Mouse (Mus musculus): Measurements from ENCODE around the gene Gemin6. TPM values are rescaled to one million over a fixed set of nuclear protein-coding genes. Genes with fewer than 3 reads are reported as not detected.
"Not testable (repeated sequence)": the region's sequence is repeated elsewhere in the genome, so short reads cannot be mapped to it uniquely, and the experiment has no call there.

Gene Gemin6
- polyA plus RNA-seq, 1 experiment from 2014 or later: 42.2 TPM

- DNase-seq (ENCODE audit: low spot score, missing footprints) (peak; percentile 73), ATAC-seq (ENCODE audit: low FRiP score) (no peak)
- Histone ChIP-seq H3K27ac (ENCODE audit: low read depth, low read length) (no peak overlapping the region), H3K4me3 (ENCODE audit: low read depth, low read length) (no peak overlapping the region), H3K27me3 (ENCODE audit: control insufficient read depth, insufficient read depth, low read length) (no peaks in the 10 kb centered on the region), H3K9me3 (ENCODE audit: control insufficient read depth, low read length) (no peaks in the 10 kb centered on the region), H3K4me1 (ENCODE audit: control insufficient read depth, insufficient read depth, low read length) (no peaks in the 10 kb centered on the region), H3K36me3 (ENCODE audit: control insufficient read depth, insufficient read depth, low read length) (peaks cover 34% of the 10 kb centered on the region), H3K4me2 (no peak overlapping the region), H3K9ac (ENCODE audit: low read length) (no peak overlapping the region)
- WGBS: 81% methylated on average over 13 of the region's 13 CpGs
These were observed 28.7 kb downstream of the Gemin6 start for GRCm38 (mm10) chr17:80252757-80253525.

GRCm38 (mm10) chr17:80254421-80254820 is 30.2 kb downstream of the Gemin6 start:
- no peak overlapping the region for H3K27ac ChIP-seq (ENCODE audit: low read depth, low read length)
- no peaks in the 10 kb centered on the region for H3K9me3 ChIP-seq (ENCODE audit: control insufficient read depth, low read length)
- no peak overlapping the region for H3K9ac ChIP-seq (ENCODE audit: low read length)
- H3K36me3 ChIP-seq (ENCODE audit: control insufficient read depth, insufficient read depth, low read length): peaks cover 33% of the 10 kb centered on the region
- H3K4me2 ChIP-seq: no peak overlapping the region
- WGBS: 96% methylated on average over 5 of the region's 5 CpGs
- H3K27me3 ChIP-seq (ENCODE audit: control insufficient read depth, insufficient read depth, low read length): no peaks in the 10 kb centered on the region
- DNase-seq (ENCODE audit: low spot score, missing footprints) (peak; percentile 8), ATAC-seq (ENCODE audit: low FRiP score) (no peak)
- no peaks in the 10 kb centered on the region for H3K4me1 ChIP-seq (ENCODE audit: control insufficient read depth, insufficient read depth, low read length)
- no peak overlapping the region for H3K4me3 ChIP-seq (ENCODE audit: low read depth, low read length)

GRCm38 (mm10) chr17:80255208-80255607 is 31.0 kb downstream of the Gemin6 start:
- H3K27ac ChIP-seq (ENCODE audit: low read depth, low read length): no peak overlapping the region
- H3K9me3 ChIP-seq (ENCODE audit: control insufficient read depth, low read length): no peaks in the 10 kb centered on the region
- no peaks in the 10 kb centered on the region for H3K4me1 ChIP-seq (ENCODE audit: control insufficient read depth, insufficient read depth, low read length)
- H3K9ac ChIP-seq (ENCODE audit: low read length): no peak overlapping the region
- no peak overlapping the region for H3K4me3 ChIP-seq (ENCODE audit: low read depth, low read length)
- H3K27me3 ChIP-seq (ENCODE audit: control insufficient read depth, insufficient read depth, low read length): no peaks in the 10 kb centered on the region
- peaks cover 28% of the 10 kb centered on the region for H3K36me3 ChIP-seq (ENCODE audit: control insufficient read depth, insufficient read depth, low read length)
- H3K4me2 ChIP-seq: no peak overlapping the region
- 73% methylated on average over 13 of the region's 13 CpGs for WGBS
- DNase-seq (ENCODE audit: low spot score, missing footprints): peak; percentile 84
- ATAC-seq (ENCODE audit: low FRiP score): no peak

GRCm38 (mm10) chr17:80267065-80267464 is 42.8 kb downstream of the Gemin6 start:
- ATAC-seq (ENCODE audit: low FRiP score) (no peak), DNase-seq (ENCODE audit: low spot score, missing footprints) (peak; percentile 37)
- Histone ChIP-seq H3K4me3 (ENCODE audit: low read depth, low read length) (no peak overlapping the region), H3K36me3 (ENCODE audit: control insufficient read depth, insufficient read depth, low read length) (peaks cover 23% of the 10 kb centered on the region), H3K4me1 (ENCODE audit: control insufficient read depth, insufficient read depth, low read length) (no peaks in the 10 kb centered on the region), H3K27ac (ENCODE audit: low read depth, low read length) (no peak overlapping the region), H3K4me2 (no peak overlapping the region), H3K9me3 (ENCODE audit: control insufficient read depth, low read length) (no peaks in the 10 kb centered on the region), H3K27me3 (ENCODE audit: control insufficient read depth, insufficient read depth, low read length) (no peaks in the 10 kb centered on the region), H3K9ac (ENCODE audit: low read length) (no peak overlapping the region)
- WGBS: 91% methylated on average over 4 of the region's 4 CpGs

- no peaks in the 10 kb centered on the region for H3K27me3 ChIP-seq (ENCODE audit: control insufficient read depth, insufficient read depth, low read length)
- H3K9ac ChIP-seq (ENCODE audit: low read length): no peak overlapping the region
- WGBS: 97% methylated on average over 3 of the region's 3 CpGs
- no peaks in the 10 kb centered on the region for H3K4me1 ChIP-seq (ENCODE audit: control insufficient read depth, insufficient read depth, low read length)
- no peak overlapping the region for H3K27ac ChIP-seq (ENCODE audit: low read depth, low read length)
- DNase-seq (ENCODE audit: low spot score, missing footprints) (peak; percentile 72), ATAC-seq (ENCODE audit: low FRiP score) (no peak)
- H3K36me3 ChIP-seq (ENCODE audit: control insufficient read depth, insufficient read depth, low read length): peaks cover 21% of the 10 kb centered on the region
- no peaks in the 10 kb centered on the region for H3K9me3 ChIP-seq (ENCODE audit: control insufficient read depth, low read length)
- no peak overlapping the region for H3K4me3 ChIP-seq (ENCODE audit: low read depth, low read length)
- H3K4me2 ChIP-seq: no peak overlapping the region
These were observed 43.9 kb downstream of the Gemin6 start for GRCm38 (mm10) chr17:80268151-80268550.

- H3K9ac ChIP-seq (ENCODE audit: low read length); H3K4me1 ChIP-seq (ENCODE audit: control insufficient read depth, insufficient read depth, low read length); H3K4me2 ChIP-seq; ATAC-seq (ENCODE audit: low FRiP score); H3K27me3 ChIP-seq (ENCODE audit: control insufficient read depth, insufficient read depth, low read length); H3K27ac ChIP-seq (ENCODE audit: low read depth, low read length); H3K4me3 ChIP-seq (ENCODE audit: low read depth, low read length); H3K9me3 ChIP-seq (ENCODE audit: control insufficient read depth, low read length): not testable (repeated sequence)
- DNase-seq (ENCODE audit: low spot score, missing footprints): peak; percentile 65
- H3K36me3 ChIP-seq (ENCODE audit: control insufficient read depth, insufficient read depth, low read length): peaks cover 19% of the 10 kb centered on the region
- 93% methylated on average over 7 of the region's 7 CpGs for WGBS
These were observed 46.4 kb downstream of the Gemin6 start for GRCm38 (mm10) chr17:80270622-80271021.

Other genes with a start within 250 kb of the Gemin6 start
- gene Hnrnpll, start 162.1 kb upstream of the Gemin6 start, polyA plus RNA-seq (2014; fragmentation: Nextera tagmentation; extraction: Ambion mirVana): 130 and 132 TPM in 2 replicates
- gene Galm, start 97.0 kb upstream of the Gemin6 start, polyA plus RNA-seq (2014; fragmentation: Nextera tagmentation; extraction: Ambion mirVana): 7.1 and 7.6 TPM in 2 replicates
- gene Srsf7, start 17.1 kb upstream of the Gemin6 start, polyA plus RNA-seq (2014; fragmentation: Nextera tagmentation; extraction: Ambion mirVana): 835 and 887 TPM in 2 replicates
- 0.08 TPM in 1 of 2 replicates, not detected in the other for gene Ttc39d, start 17.0 kb upstream of the Gemin6 start, polyA plus RNA-seq (2014; fragmentation: Nextera tagmentation; extraction: Ambion mirVana)
- gene Morn2, start 65.8 kb downstream of the Gemin6 start, polyA plus RNA-seq (2014; fragmentation: Nextera tagmentation; extraction: Ambion mirVana): 36.2 and 44.6 TPM in 2 replicates
- gene Dhx57, start 66.0 kb downstream of the Gemin6 start, polyA plus RNA-seq (2014; fragmentation: Nextera tagmentation; extraction: Ambion mirVana): 21.3 and 24.5 TPM in 2 replicates
- 0.57 and 0.98 TPM in 2 replicates for gene Arhgef33, start 83.0 kb downstream of the Gemin6 start, polyA plus RNA-seq (2014; fragmentation: Nextera tagmentation; extraction: Ambion mirVana)
- 0.72 and 1.1 TPM in 2 replicates for gene Gm10190, start 149.1 kb downstream of the Gemin6 start, polyA plus RNA-seq (2014; fragmentation: Nextera tagmentation; extraction: Ambion mirVana)